Mouse (Mus musculus): ENCODE data around the gene Atrip. TPM values are rescaled to one million over a fixed set of nuclear protein-coding genes. Genes with fewer than 3 reads are reported as not detected.

The Atrip gene
- total RNA-seq, 4 experiments from 2014 or later: 8.7 to 11.5 (median 10.7) TPM

- no peak for DNase-seq (ENCODE audit: low spot score in 2 of 2)
Measured at GRCm38 (mm10) chr9:109097831-109098230, 23.9 kb upstream of the Atrip start.

GRCm38 (mm10) chr9:109097291-109097690 lies 23.4 kb upstream of the Atrip start:
- DNase-seq (ENCODE audit: low spot score in 2 of 2): no peak

GRCm38 (mm10) chr9:109096856-109097255 lies 22.9 kb upstream of the Atrip start:
- DNase-seq (ENCODE audit: low spot score in 2 of 2): no peak

GRCm38 (mm10) chr9:109096251-109096661 lies 22.3 kb upstream of the Atrip start:
- DNase-seq (ENCODE audit: low spot score in 2 of 2): no peak

- no peak for DNase-seq (ENCODE audit: low spot score in 2 of 2)
Measured at GRCm38 (mm10) chr9:109095137-109095982, 21.4 kb upstream of the Atrip start, which contains the start of gene Plxnb1. TSS of gene Plxnb1 (plus strand) at chr9:109095389.

GRCm38 (mm10) chr9:109094553-109095136 lies 20.7 kb upstream of the Atrip start:
- no peak for DNase-seq (ENCODE audit: low spot score in 2 of 2)

GRCm38 (mm10) chr9:109093786-109094552 lies 20.0 kb upstream of the Atrip start:
- no peak for DNase-seq (ENCODE audit: low spot score in 2 of 2)

GRCm38 (mm10) chr9:109092799-109093198 lies 18.9 kb upstream of the Atrip start:
- no peak for DNase-seq (ENCODE audit: low spot score in 2 of 2)

- DNase-seq (ENCODE audit: low spot score in 2 of 2): no peak
Measured at GRCm38 (mm10) chr9:109091802-109092201, 17.9 kb upstream of the Atrip start.

- DNase-seq (ENCODE audit: low spot score in 2 of 2): no peak
Measured at GRCm38 (mm10) chr9:109090446-109090845, 16.5 kb upstream of the Atrip start.

GRCm38 (mm10) chr9:109087987-109088386 lies 14.1 kb upstream of the Atrip start:
- DNase-seq (ENCODE audit: low spot score in 2 of 2): no peak

- no peak for DNase-seq (ENCODE audit: low spot score in 2 of 2)
Measured at GRCm38 (mm10) chr9:109084922-109085321, 11.0 kb upstream of the Atrip start.

GRCm38 (mm10) chr9:109082124-109082800 lies 8.3 kb upstream of the Atrip start, which contains the start of the genes Ccdc51 and Tma7:
TSS of gene Ccdc51 (plus strand) at chr9:109082493.
TSS of gene Tma7 (minus strand) at chr9:109082587.
- DNase-seq (ENCODE audit: low spot score in 2 of 2): peak; percentile 62 to 76

GRCm38 (mm10) chr9:109081749-109082123 lies 7.8 kb upstream of the Atrip start:
- no peak for DNase-seq (ENCODE audit: low spot score in 2 of 2)

GRCm38 (mm10) chr9:109080516-109080915 lies 6.6 kb upstream of the Atrip start:
- no peak for DNase-seq (ENCODE audit: low spot score in 2 of 2)

- DNase-seq (ENCODE audit: low spot score in 2 of 2): no peak
Measured at GRCm38 (mm10) chr9:109068095-109068735, 5.7 kb downstream of the Atrip start.

GRCm38 (mm10) chr9:109060898-109061295 lies 13.0 kb downstream of the Atrip start:
- no peak for DNase-seq (ENCODE audit: low spot score in 2 of 2)

GRCm38 (mm10) chr9:109060184-109060897 lies 13.6 kb downstream of the Atrip start:
- no peak for DNase-seq (ENCODE audit: low spot score in 2 of 2)

GRCm38 (mm10) chr9:109059136-109059903 lies 14.6 kb downstream of the Atrip start, which contains the start of gene Trex1:
TSS of gene Trex1 (minus strand) at chr9:109059734.
- DNase-seq (ENCODE audit: low spot score in 2 of 2): peak; percentile 87 to 90

All from gastrocnemius, adult 8-10 months (tissue).